Mouse (Mus musculus) brain, embryonic 14.5 days (tissue): ENCODE results near the gene Hs6st3. TPM values are rescaled to one million over a fixed set of nuclear protein-coding genes. Genes with fewer than 3 reads are reported as not detected.
"Not testable (repeated sequence)": the region's sequence is repeated elsewhere in the genome, so short reads cannot be mapped to it uniquely, and the experiment has no call there.

Experiments
- DNase-seq: peaks from one replicate; pipeline ENCODE4 v3.0.0-alpha.2; 2011; ENCODE audit warnings: low read depth
- CTCF ChIP-seq: fragments of 200-500 bp; IDR thresholded peaks from 2 replicates; pipeline ENCODE4 v1.5.1; 2012; ENCODE audit warnings: inconsistent platforms, mild to moderate bottlenecking, moderate library complexity, borderline replicate concordance; ENCODE audit not compliant: insufficient read depth, insufficient read length; ENCODE audit errors: extremely low read depth
- POLR2A ChIP-seq: fragments of 200-500 bp; IDR thresholded peaks from 2 replicates; pipeline ENCODE4 v1.6.1; 2012; ENCODE audit warnings: mild to moderate bottlenecking, inconsistent platforms, borderline replicate concordance; ENCODE audit not compliant: poor library complexity, insufficient read depth, insufficient read length, severe bottlenecking; ENCODE audit errors: extremely low read depth
- polyA plus RNA-seq: library from polyadenylated mRNA; depleted of rRNA; stranded (reverse); fragments of >200 nt; gene quantifications from 2 replicates; pipeline ENCODE4 v1.2.3, GENCODE M21; 2012

The Hs6st3 gene
- polyA plus RNA-seq, 1 experiment: 11.1 TPM

- no peak for DNase-seq
- no peak for TF ChIP-seq CTCF
- TF ChIP-seq POLR2A: no peak
These were observed 328.9 kb downstream of the Hs6st3 start for GRCm38 (mm10) chr14:119466899-119467588.

- DNase-seq: no peak
- TF ChIP-seq CTCF (no peak), POLR2A (no peak)
These were observed 338.4 kb downstream of the Hs6st3 start for GRCm38 (mm10) chr14:119476582-119476981.

GRCm38 (mm10) chr14:119477836-119478235, 339.7 kb downstream of the Hs6st3 start:
- DNase-seq: no peak
- no peak for TF ChIP-seq CTCF

- no peak for TF ChIP-seq CTCF
- TF ChIP-seq POLR2A: no peak
- no peak for DNase-seq
These were observed 351.0 kb downstream of the Hs6st3 start for GRCm38 (mm10) chr14:119488978-119489703.

GRCm38 (mm10) chr14:119520632-119521031, 382.5 kb downstream of the Hs6st3 start:
- DNase-seq: peak; percentile 68
- TF ChIP-seq POLR2A (no peak), CTCF (no peak)

- TF ChIP-seq CTCF (no peak), POLR2A (no peak)
- no peak for DNase-seq
These were observed 382.9 kb downstream of the Hs6st3 start for GRCm38 (mm10) chr14:119521056-119521455.

- peak; percentile 46 for DNase-seq
- TF ChIP-seq POLR2A (no peak), CTCF (no peak)
These were observed 394.9 kb downstream of the Hs6st3 start for GRCm38 (mm10) chr14:119532889-119533546.

GRCm38 (mm10) chr14:119540505-119540904, 402.4 kb downstream of the Hs6st3 start:
- DNase-seq: no peak
- TF ChIP-seq POLR2A: no peak

- no peak for TF ChIP-seq POLR2A
- no peak for TF ChIP-seq CTCF
- DNase-seq: no peak
These were observed 406.5 kb downstream of the Hs6st3 start for GRCm38 (mm10) chr14:119544596-119544995.

- TF ChIP-seq CTCF (no peak), POLR2A (no peak)
- no peak for DNase-seq
These were observed 420.2 kb downstream of the Hs6st3 start for GRCm38 (mm10) chr14:119558356-119558755.

- peak; percentile 82 for DNase-seq
- TF ChIP-seq POLR2A (no peak), CTCF (no peak)
These were observed 443.9 kb downstream of the Hs6st3 start for GRCm38 (mm10) chr14:119582039-119582508.

GRCm38 (mm10) chr14:119585069-119585468, 446.9 kb downstream of the Hs6st3 start:
- no peak for DNase-seq
- TF ChIP-seq POLR2A: no peak
- TF ChIP-seq CTCF: no peak

- DNase-seq: not testable (repeated sequence)
These were observed 449.2 kb downstream of the Hs6st3 start for GRCm38 (mm10) chr14:119587365-119587764.
